Mouse (Mus musculus): ENCODE data around the gene Olfr1431. TPM values are rescaled to one million over a fixed set of nuclear protein-coding genes. Genes with fewer than 3 reads are reported as not detected.
"Not testable (repeated sequence)": the region's sequence is repeated elsewhere in the genome, so short reads cannot be mapped to it uniquely, and the experiment has no call there.

Gene Olfr1431
- polyA plus RNA-seq (2012; rRNA removed), result not detected in 2 replicates

DNA sequence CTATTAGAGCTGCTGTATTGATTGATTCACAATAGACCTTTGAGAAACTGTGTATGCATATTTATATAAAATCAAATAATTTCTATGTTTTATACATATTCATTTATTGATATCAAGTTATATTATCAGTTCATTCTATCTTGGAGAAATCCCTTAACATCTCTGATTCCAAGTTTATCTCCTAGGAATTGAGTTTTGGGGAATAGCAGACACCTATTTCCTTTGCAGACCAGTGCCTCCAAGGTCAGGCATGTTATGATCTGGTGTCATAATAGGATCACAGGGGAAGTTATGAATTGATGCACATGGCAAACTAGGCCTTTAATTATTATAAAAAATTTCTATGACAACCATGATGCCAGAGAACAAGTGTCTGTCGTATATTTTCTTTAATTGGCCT is at the start of gene Olfr1431:
Gene Olfr1431, plus strand, starts transcription at position 301 of the 400 bp plus-strand sequence.
- WGBS, result 66% methylated on average over 1 of the region's 1 CpGs

DNA sequence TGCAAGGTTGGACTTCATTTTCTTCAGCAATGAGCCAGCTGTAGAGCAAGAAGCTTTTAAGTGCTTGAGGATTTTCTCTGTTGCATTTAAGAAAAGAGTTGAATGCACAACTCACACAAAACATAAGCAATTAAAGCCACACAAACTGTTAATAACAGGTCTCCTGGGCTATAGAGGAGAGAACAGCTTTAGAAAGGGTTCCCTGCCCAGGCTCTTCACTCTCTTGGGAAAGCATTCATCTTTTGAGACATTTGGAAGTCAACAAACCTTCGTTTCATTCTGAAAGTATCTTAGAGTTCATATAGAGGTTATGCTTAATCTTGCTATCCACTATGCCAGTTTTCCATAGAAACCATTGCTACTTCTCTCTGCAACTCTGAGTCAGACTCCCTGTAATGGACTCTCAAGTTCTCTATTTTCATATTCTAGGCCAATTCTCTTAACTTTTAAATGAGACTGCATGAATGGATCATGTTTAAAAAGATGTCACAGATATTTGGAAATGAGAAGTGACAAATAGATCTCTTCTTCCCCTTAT is 30.3 kb upstream of the Olfr1431 start, which contains the start of gene Olfr1555-ps1:
Gene Olfr1555-ps1, minus strand, starts transcription at position 51 of the 538 bp plus-strand sequence.
- H3K4me1 ChIP-seq (ENCODE audit: control insufficient read depth, insufficient read depth, low read length); DNase-seq; H3K4me3 ChIP-seq (replicated peaks; ENCODE audit: extremely low read depth, low read depth, low read length): not testable (repeated sequence)
- whole genome bisulfite sequencing, result 6% methylated on average over 1 of the region's 1 CpGs

More for the DNA sequence above, at the start of gene Olfr1431:
- no peak for TF ChIP-seq POLR2A (IDR thresholded peaks at IDR 0.05; ENCODE audit: borderline replicate concordance, extremely low read depth, low read depth, low read length)
- no peak for TF ChIP-seq CTCF (IDR thresholded peaks at IDR 0.05; ENCODE audit: insufficient read depth, low read length)
- no peak for DNase-seq
- Histone ChIP-seq H3K4me3 (replicated peaks; ENCODE audit: extremely low read depth, low read depth, low read length) (no peak within 1 kb of the TSS), H3K4me1 (ENCODE audit: control insufficient read depth, insufficient read depth, low read length) (no peaks in the 10 kb centered on the region)

DNA sequence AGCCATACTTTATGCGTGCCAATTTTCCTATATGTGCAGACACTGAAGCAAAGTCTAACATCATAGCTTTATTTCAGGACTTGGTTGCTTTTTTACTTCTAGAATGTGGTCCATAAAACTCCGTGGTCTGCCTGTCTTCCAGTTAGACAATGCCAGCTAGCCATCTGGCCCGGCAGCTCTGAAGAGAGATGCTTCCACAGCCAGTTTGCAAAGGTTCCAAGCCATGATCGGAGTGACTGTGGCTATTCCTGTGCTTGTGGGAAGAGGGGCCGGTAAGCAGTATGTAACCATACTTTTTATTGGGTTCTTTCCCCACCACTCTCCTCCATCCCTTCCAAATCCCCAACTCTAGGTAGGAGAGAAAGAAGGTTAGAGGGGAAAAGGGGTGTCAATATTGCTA is 25.0 kb upstream of the Olfr1431 start:
- not testable (repeated sequence) for H3K4me3 ChIP-seq (replicated peaks; ENCODE audit: extremely low read depth, low read depth, low read length); DNase-seq; H3K4me1 ChIP-seq (ENCODE audit: control insufficient read depth, insufficient read depth, low read length)
- WGBS, result 75% methylated on average over 5 of the region's 5 CpGs

DNA sequence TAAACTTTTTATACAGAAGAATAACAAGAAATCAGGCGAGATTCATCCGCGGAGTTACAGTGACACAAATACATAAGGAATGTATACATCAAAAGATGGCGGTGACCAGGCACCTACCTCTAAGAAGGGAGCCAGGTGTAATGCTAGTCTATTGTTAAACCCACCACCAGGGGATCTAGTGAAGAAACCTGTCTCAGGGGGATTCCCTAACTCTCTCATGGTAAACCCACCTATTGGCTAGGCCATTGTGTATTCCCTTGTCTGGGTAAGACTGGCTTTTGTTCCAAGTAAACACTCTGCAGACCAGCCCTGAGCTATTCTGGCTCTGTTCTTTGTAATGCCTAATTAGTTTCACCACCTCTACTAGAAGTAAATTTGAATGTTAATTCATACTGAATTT is 1.4 kb upstream of the Olfr1431 start:
- DNase-seq; H3K4me3 ChIP-seq (replicated peaks; ENCODE audit: extremely low read depth, low read depth, low read length); H3K4me1 ChIP-seq (ENCODE audit: control insufficient read depth, insufficient read depth, low read length): not testable (repeated sequence)
- WGBS, result 90% methylated on average over 4 of the region's 4 CpGs

DNA sequence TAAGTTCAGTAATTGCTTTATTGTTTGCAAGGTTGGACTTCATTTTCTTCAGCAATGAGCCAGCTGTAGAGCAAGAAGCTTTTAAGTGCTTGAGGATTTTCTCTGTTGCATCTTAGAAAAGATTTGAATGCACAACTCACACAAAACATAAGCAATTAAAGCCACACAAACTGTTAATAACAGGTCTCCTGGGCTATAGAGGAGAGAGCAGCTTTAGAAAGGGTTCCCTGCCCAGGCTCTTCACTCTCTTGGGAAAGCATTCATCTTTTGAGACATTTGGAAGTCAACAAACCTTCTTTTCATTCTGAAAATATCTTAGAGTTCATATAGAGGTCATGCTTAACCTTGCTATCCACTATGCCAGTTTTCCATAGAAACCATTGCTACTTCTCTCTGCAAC is 32.1 kb downstream of the Olfr1431 start, which contains the start of gene Olfr1432:
Gene Olfr1432, minus strand, starts transcription at position 101 of the 400 bp plus-strand sequence.
- not testable (repeated sequence) for H3K4me1 ChIP-seq (ENCODE audit: control insufficient read depth, insufficient read depth, low read length); DNase-seq; H3K4me3 ChIP-seq (replicated peaks; ENCODE audit: extremely low read depth, low read depth, low read length)

DNA sequence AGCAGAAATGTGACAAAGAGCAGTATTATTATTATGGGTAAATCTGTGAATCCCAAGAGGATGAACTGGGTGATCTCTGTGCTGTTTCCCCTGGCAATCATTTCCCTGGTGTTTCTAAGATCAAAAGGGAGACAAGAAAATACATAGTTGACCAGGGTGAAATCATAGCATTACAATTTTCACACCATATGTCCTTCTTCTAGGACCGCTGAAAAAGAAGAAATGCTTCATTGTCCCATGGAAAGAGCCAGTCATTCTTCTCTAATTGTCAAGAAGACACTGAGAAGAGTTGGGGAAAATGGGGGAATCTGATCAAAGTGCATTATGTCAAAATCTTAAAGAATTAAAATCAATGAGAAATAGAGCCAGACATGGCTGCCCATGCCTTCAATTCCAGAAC is 41.1 kb downstream of the Olfr1431 start, which contains the start of gene Olfr262:
Gene Olfr262, minus strand, starts transcription at position 101 of the 400 bp plus-strand sequence.
- Histone ChIP-seq H3K4me1 (ENCODE audit: control insufficient read depth, insufficient read depth, low read length) (no peaks in the 10 kb centered on the region), H3K4me3 (replicated peaks; ENCODE audit: extremely low read depth, low read depth, low read length) (no peak within 1 kb of the TSS)
- WGBS, result 72% methylated on average over 1 of the region's 1 CpGs
- TF ChIP-seq CTCF (IDR thresholded peaks at IDR 0.05; ENCODE audit: insufficient read depth, low read length) (no peak), POLR2A (IDR thresholded peaks at IDR 0.05; ENCODE audit: borderline replicate concordance, extremely low read depth, low read depth, low read length) (no peak)
- DNase-seq, result no peak

DNA sequence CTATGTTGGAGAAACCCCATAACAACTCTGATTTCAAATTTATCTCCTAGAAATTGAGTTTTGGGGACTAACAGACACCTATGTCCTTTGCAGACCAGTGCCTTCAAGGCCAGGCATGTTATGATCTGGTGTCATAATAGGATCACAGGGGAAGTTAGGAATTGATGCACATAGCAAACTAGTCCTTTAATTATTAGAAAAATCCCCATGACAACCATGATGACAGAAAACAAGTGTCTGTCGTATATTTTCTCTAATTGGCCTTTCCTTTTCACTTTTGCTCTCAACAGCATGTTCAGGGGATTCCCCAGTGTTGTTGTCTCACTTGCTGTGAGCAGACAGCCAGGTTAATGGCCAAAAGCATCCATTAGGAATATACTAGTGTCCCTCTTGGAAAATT is 60.3 kb downstream of the Olfr1431 start, which contains the start of gene Olfr235:
Gene Olfr235, plus strand, starts transcription at position 301 of the 400 bp plus-strand sequence.
- Histone ChIP-seq H3K4me1 (ENCODE audit: control insufficient read depth, insufficient read depth, low read length) (no peaks in the 10 kb centered on the region), H3K4me3 (replicated peaks; ENCODE audit: extremely low read depth, low read depth, low read length) (no peak within 1 kb of the TSS)
- WGBS, result 59% methylated on average over 1 of the region's 1 CpGs
- no peak for DNase-seq
- TF ChIP-seq POLR2A (IDR thresholded peaks at IDR 0.05; ENCODE audit: borderline replicate concordance, extremely low read depth, low read depth, low read length) (no peak), CTCF (IDR thresholded peaks at IDR 0.05; ENCODE audit: insufficient read depth, low read length) (no peak)

Other genes with a start within 250 kb of the Olfr1431 start
- gene Osbp, start 234.7 kb upstream of the Olfr1431 start, polyA plus RNA-seq (2012; rRNA removed), result 14.0 and 23.4 TPM in 2 replicates
- gene Olfr1423, start 159.3 kb upstream of the Olfr1431 start, polyA plus RNA-seq (2012; rRNA removed), result not detected in 2 replicates
- not detected in 2 replicates for gene Olfr1424, start 138.0 kb upstream of the Olfr1431 start, polyA plus RNA-seq (2012; rRNA removed)
- not detected in 2 replicates for gene Olfr1425, start 122.9 kb upstream of the Olfr1431 start, polyA plus RNA-seq (2012; rRNA removed)
- not detected in 2 replicates for gene Olfr1426, start 108.6 kb upstream of the Olfr1431 start, polyA plus RNA-seq (2012; rRNA removed)
- not detected in 2 replicates for gene Olfr1427, start 97.3 kb upstream of the Olfr1431 start, polyA plus RNA-seq (2012; rRNA removed)
- gene Olfr1428, start 84.7 kb upstream of the Olfr1431 start, polyA plus RNA-seq (2012; rRNA removed), result not detected in 2 replicates
- gene Olfr76, start 77.4 kb upstream of the Olfr1431 start, polyA plus RNA-seq (2012; rRNA removed), result not detected in 2 replicates
- gene Olfr1555-ps1, start 30.5 kb upstream of the Olfr1431 start, polyA plus RNA-seq (2012; rRNA removed), result not detected in 2 replicates
- not detected in 2 replicates for gene Olfr1432, start 32.0 kb downstream of the Olfr1431 start, polyA plus RNA-seq (2012; rRNA removed)
- not detected in 2 replicates for gene Olfr262, start 41.0 kb downstream of the Olfr1431 start, polyA plus RNA-seq (2012; rRNA removed)
- not detected in 2 replicates for gene Olfr235, start 60.4 kb downstream of the Olfr1431 start, polyA plus RNA-seq (2012; rRNA removed)
- gene Olfr1434, start 79.2 kb downstream of the Olfr1431 start, polyA plus RNA-seq (2012; rRNA removed), result not detected in 2 replicates
- gene Olfr1436, start 98.5 kb downstream of the Olfr1431 start, polyA plus RNA-seq (2012; rRNA removed), result not detected in 2 replicates
- not detected in 2 replicates for gene Olfr1437, start 124.5 kb downstream of the Olfr1431 start, polyA plus RNA-seq (2012; rRNA removed)
- gene Olfr1438-ps1, start 135.3 kb downstream of the Olfr1431 start, polyA plus RNA-seq (2012; rRNA removed), result not detected in 2 replicates
- not detected in 2 replicates for gene Olfr1440, start 186.6 kb downstream of the Olfr1431 start, polyA plus RNA-seq (2012; rRNA removed)
- gene Olfr1441, start 216.8 kb downstream of the Olfr1431 start, polyA plus RNA-seq (2012; rRNA removed), result not detected in 2 replicates
- not detected in 2 replicates for gene Pfpl, start 227.3 kb downstream of the Olfr1431 start, polyA plus RNA-seq (2012; rRNA removed)